Mouse (Mus musculus): ENCODE measurements around the gene Als2cl. TPM values are rescaled to one million over a fixed set of nuclear protein-coding genes. Genes with fewer than 3 reads are reported as not detected.

Als2cl gene
- polyA plus RNA-seq, 1 experiment from 2014 or later: 6.1 TPM

DNA sequence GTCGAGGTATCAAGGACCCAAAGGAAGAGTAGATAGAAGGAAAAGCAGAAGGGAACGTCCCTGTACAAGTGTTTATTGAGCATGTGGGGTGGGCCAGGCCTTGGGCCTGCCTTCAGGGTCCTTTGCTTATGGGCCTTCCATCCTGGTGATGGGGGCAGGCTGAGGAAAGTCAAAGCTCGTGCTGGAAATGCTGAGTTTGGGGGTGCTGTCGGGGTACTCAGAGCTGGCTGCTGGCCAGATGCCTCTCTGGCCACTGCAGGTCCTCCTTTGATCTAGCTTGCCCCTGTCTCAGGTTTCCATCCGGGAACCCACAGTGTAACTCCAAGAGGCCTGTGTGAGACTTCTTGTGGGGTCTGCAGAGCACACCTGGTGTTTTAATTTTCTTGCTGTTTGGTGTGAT, 21.1 kb upstream of the Als2cl start:
- no peaks in the 10 kb centered on the region for H3K27me3 ChIP-seq (ENCODE audit: control insufficient read depth, insufficient read depth, low read length)
- no peak overlapping the region for H3K27ac ChIP-seq (replicated peaks)
- TF ChIP-seq CTCF (IDR thresholded peaks at IDR 0.05; ENCODE audit: low read depth) (no peak), EP300 (optimal IDR thresholded peaks at IDR 0.05) (no peak)
- no peak overlapping the region for H3K4me3 ChIP-seq (ENCODE audit: low read depth, low read length)
- no peaks in the 10 kb centered on the region for H3K36me3 ChIP-seq (ENCODE audit: control insufficient read depth, insufficient read depth, low read length)
- H3K9ac ChIP-seq (ENCODE audit: low read length): no peak overlapping the region
- WGBS: 59% methylated on average over 5 of the region's 5 CpGs
- DNase-seq (ENCODE audit: low spot score) (no peak), ATAC-seq (ENCODE audit: low FRiP score, low TSS enrichment) (no peak)
- no peaks in the 10 kb centered on the region for H3K4me1 ChIP-seq (replicated peaks; ENCODE audit: control insufficient read depth, insufficient read depth)
- no peak overlapping the region for H3K4me2 ChIP-seq (replicated peaks; ENCODE audit: low read depth)
- H3K9me3 ChIP-seq (ENCODE audit: control insufficient read depth, low read length): no peaks in the 10 kb centered on the region

DNA sequence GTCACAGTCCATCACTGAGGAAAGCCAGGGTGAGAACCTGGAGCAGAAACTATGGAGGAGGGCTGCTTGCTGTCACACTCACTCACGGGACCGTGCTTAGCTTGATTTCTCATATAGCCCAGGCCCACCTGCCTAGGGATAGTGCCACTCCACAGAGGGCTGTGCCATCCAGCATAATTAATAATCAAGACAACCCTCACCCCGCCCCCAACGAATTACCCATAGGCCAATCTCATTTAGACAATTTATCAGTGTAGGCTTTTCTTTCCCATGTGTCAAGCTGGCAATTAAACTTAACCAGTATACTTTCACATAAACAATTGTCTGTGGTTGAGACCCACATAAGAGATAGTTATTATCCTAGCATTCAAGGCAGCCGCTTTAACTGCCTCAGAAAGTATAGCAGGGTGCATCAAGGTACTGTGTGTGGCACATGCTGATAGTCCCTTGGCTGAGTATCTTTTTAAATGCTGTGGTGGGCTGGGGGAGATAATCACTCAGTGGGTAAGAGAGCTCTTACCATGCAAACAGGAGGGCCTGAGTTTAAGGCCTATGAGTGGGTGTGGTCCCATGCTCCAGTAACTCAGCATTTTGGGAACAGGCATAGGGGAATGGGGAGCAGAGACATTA, 20.6 kb upstream of the Als2cl start:
- Histone ChIP-seq H3K27me3 (ENCODE audit: control insufficient read depth, insufficient read depth, low read length) (no peaks in the 10 kb centered on the region), H3K9me3 (ENCODE audit: control insufficient read depth, low read length) (no peaks in the 10 kb centered on the region), H3K4me2 (replicated peaks; ENCODE audit: low read depth) (no peak overlapping the region), H3K27ac (replicated peaks) (no peak overlapping the region), H3K9ac (ENCODE audit: low read length) (no peak overlapping the region), H3K36me3 (ENCODE audit: control insufficient read depth, insufficient read depth, low read length) (no peaks in the 10 kb centered on the region), H3K4me3 (ENCODE audit: low read depth, low read length) (no peak overlapping the region), H3K4me1 (replicated peaks; ENCODE audit: control insufficient read depth, insufficient read depth) (no peaks in the 10 kb centered on the region)
- 71% methylated on average over 5 of the region's 5 CpGs for WGBS
- ATAC-seq (ENCODE audit: low FRiP score, low TSS enrichment) (no peak), DNase-seq (ENCODE audit: low spot score) (no peak)
- no peak for TF ChIP-seq EP300 (optimal IDR thresholded peaks at IDR 0.05)
- no peak for TF ChIP-seq CTCF (IDR thresholded peaks at IDR 0.05; ENCODE audit: low read depth)

DNA sequence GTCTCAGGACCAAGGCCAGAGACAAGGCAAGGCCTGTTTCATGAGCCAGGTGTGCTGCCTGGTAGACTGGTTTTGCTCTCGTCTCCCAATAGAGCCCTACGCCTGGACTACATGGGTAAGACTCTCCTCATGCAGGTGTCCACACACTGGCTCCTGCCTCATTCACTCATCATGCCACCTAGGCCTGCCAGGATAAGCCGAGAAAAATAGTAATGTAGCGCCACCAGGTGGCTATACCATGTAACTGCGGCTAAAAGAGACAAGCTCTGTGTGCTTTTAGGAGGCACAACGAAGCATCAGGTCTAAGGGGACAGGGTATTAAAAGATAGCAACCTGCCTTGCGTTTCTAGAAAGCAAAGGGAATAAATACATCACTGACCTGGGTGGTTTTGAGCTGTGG, 8.6 kb upstream of the Als2cl start:
- WGBS: 26% methylated on average over 7 of the region's 7 CpGs

DNA sequence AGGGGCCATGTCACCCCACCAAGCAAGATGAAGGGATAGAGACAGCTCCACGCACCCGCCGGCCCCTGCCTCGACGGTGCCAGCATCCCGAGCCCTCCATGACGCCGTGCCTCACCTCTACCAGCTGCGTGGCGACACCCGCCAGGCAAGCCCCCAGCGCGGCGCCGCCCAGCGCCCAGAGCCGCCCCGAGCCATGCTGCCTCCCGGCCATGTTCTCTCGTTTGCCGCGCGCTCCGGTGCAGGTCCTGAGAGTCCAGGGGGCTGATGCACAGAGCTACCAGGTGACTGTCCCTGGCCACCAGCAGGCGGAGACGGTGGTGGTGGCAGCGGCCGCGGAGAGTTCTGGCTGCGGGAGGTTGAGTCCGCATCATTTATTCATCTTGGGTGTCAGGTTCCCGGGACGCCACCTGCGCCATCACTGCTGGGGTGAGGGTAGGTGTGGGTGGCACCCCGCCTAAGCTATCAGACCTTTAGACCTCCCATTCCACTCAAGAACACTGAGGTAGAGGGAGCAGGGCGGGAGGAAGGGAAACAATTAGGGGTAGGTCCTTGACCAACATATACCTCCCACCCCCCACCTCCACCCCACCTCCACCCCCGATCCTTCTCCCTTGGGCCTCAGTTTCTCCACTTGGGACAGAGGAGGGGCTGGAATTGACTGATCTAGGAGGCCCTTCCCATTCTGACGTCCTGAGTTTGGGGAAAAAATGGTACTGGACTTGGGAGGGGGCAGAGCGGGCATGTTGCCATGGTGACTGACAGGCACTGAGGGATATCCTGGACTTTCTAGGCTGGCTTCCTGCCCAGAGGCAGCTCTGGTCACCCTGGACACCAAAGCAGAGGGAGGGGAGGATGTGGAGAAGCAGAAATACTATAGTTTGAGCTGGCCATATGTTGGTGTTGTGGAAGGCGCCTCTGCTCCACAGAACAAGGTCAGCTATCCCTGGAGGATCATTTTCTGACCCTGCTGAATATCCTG, 5.7 kb upstream of the Als2cl start:
- 11% methylated on average over 34 of the region's 40 CpGs for WGBS
- peaks cover 5% of the 10 kb centered on the region for H3K4me1 ChIP-seq (replicated peaks; ENCODE audit: control insufficient read depth, insufficient read depth)
- H3K27me3 ChIP-seq (ENCODE audit: control insufficient read depth, insufficient read depth, low read length): no peaks in the 10 kb centered on the region
- H3K4me2 ChIP-seq (replicated peaks; ENCODE audit: low read depth): peak overlapping the region; percentile 45
- no peaks in the 10 kb centered on the region for H3K9me3 ChIP-seq (ENCODE audit: control insufficient read depth, low read length)
- no peak overlapping the region for H3K27ac ChIP-seq (replicated peaks)
- peak; percentile 32 for DNase-seq (ENCODE audit: low spot score)
- H3K4me3 ChIP-seq (ENCODE audit: low read depth, low read length): peak overlapping the region; percentile 22
- TF ChIP-seq CTCF (IDR thresholded peaks at IDR 0.05; ENCODE audit: low read depth) (peak; percentile 35), EP300 (optimal IDR thresholded peaks at IDR 0.05) (no peak)
- no peaks in the 10 kb centered on the region for H3K36me3 ChIP-seq (ENCODE audit: control insufficient read depth, insufficient read depth, low read length)
- ATAC-seq (ENCODE audit: low FRiP score, low TSS enrichment): peak; percentile 14; the same call in 1 of the 2 replicates
- H3K9ac ChIP-seq (ENCODE audit: low read length): no peak overlapping the region

More for the DNA sequence above, 8.6 kb upstream of the Als2cl start:
- Histone ChIP-seq H3K4me3 (ENCODE audit: low read depth, low read length) (no peak overlapping the region), H3K27ac (replicated peaks) (no peak overlapping the region), H3K36me3 (ENCODE audit: control insufficient read depth, insufficient read depth, low read length) (no peaks in the 10 kb centered on the region), H3K4me2 (replicated peaks; ENCODE audit: low read depth) (no peak overlapping the region), H3K4me1 (replicated peaks; ENCODE audit: control insufficient read depth, insufficient read depth) (no peaks in the 10 kb centered on the region; the same call in none of the 2 replicates), H3K9me3 (ENCODE audit: control insufficient read depth, low read length) (no peaks in the 10 kb centered on the region), H3K9ac (ENCODE audit: low read length) (no peak overlapping the region), H3K27me3 (ENCODE audit: control insufficient read depth, insufficient read depth, low read length) (no peaks in the 10 kb centered on the region)
- ATAC-seq (ENCODE audit: low FRiP score, low TSS enrichment) (peak; percentile 19; the same call in 1 of the 2 replicates), DNase-seq (ENCODE audit: low spot score) (peak; percentile 61)
- TF ChIP-seq CTCF (IDR thresholded peaks at IDR 0.05; ENCODE audit: low read depth) (peak; percentile 85), EP300 (optimal IDR thresholded peaks at IDR 0.05) (no peak)

DNA sequence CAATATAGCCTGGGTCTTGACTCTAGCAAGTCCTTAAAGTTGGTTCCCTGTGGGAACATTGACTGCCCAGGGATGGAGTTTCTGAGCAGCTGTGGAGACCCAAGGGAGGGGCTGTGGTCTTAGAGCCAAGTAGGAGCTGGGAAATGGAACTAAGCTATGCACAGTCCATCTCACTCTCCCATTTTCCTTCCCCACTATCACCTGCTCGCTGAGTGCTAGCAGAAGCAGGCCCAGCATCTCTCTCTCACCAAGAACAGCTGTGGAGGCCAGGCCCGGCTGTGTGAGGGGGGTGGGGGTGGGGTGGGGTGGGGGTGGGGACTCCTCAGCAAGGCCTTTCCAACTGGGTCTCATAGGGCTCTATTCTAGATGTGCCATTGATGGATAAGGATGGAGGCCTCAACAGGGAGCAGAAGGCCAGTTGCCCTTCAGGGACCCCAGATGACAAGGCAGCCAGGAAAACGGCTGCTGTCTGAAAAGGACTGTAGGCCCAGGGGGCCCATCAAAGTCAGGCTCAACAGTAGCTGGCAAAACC, 4.9 kb upstream of the Als2cl start:
- TF ChIP-seq CTCF (IDR thresholded peaks at IDR 0.05; ENCODE audit: low read depth) (no peak), EP300 (optimal IDR thresholded peaks at IDR 0.05) (no peak)
- no peak for ATAC-seq (ENCODE audit: low FRiP score, low TSS enrichment)
- no peak for DNase-seq (ENCODE audit: low spot score)
- Histone ChIP-seq H3K4me2 (replicated peaks; ENCODE audit: low read depth) (no peak overlapping the region), H3K4me1 (replicated peaks; ENCODE audit: control insufficient read depth, insufficient read depth) (peaks cover 5% of the 10 kb centered on the region), H3K36me3 (ENCODE audit: control insufficient read depth, insufficient read depth, low read length) (no peaks in the 10 kb centered on the region), H3K27ac (replicated peaks) (no peak overlapping the region), H3K9me3 (ENCODE audit: control insufficient read depth, low read length) (no peaks in the 10 kb centered on the region), H3K4me3 (ENCODE audit: low read depth, low read length) (no peak overlapping the region), H3K27me3 (ENCODE audit: control insufficient read depth, insufficient read depth, low read length) (no peaks in the 10 kb centered on the region), H3K9ac (ENCODE audit: low read length) (no peak overlapping the region)
- 34% methylated on average over 3 of the region's 3 CpGs for WGBS

Data from stomach, postnatal 0 days (tissue).